Mouse (Mus musculus) heart, postnatal 0 days (tissue): ENCODE results near the gene Abo.

Source experiments
- CTCF ChIP-seq: IDR thresholded peaks from 2 replicates; pipeline ENCODE4 v1.5.1; 2016; ENCODE audit warnings: antibody characterized with exemption, control low read depth, low read depth
- EP300 ChIP-seq: IDR thresholded peaks from 2 replicates; pipeline ENCODE4 v1.6.1; 2016; ENCODE audit warnings: antibody characterized with exemption, low read depth

- TF ChIP-seq CTCF: no peak
- no peak for TF ChIP-seq EP300
Observed at GRCm38 (mm10) chr2:26914148-26914941, 49.6 kb upstream of the Abo start.
